Mouse (Mus musculus) left cerebral cortex, adult 9 months (tissue): ENCODE data around the gene Lamtor4.

Source experiments
- DNase-seq, 2 experiments: peaks; one replicate each; pipeline ENCODE4 v3.0.0; 2022; ENCODE audit warnings: low spot score in 2 of 2

Lamtor4 gene

DNA sequence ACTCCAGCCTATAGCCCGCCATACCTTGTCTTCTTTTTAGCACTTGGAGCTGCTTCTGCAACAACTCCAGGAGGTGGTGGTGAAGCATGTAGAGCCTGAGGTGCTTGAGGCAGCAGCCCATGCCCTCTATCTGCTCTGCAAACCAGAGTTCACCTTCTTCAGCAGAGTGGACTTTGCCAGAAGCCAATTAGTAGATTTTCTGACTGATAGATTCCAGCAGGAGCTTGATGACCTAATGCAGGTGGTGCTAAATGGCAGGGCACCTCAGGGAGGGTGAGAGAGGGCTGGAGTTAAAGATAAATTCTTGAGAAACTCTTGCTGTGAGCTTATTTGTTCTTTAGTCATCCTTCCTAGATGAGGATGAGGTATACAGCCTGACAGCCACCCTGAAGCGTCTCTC, 44.3 kb downstream of the Lamtor4 start:
- DNase-seq: no peak
